Mouse (Mus musculus) neural tube, embryonic 13.5 days (tissue): Measurements from ENCODE around the gene Bach2. TPM values are rescaled to one million over a fixed set of nuclear protein-coding genes. Genes with fewer than 3 reads are reported as not detected.

Source experiments
- ATAC-seq: fragments of 200-750 bp; cut with Nextera tagmentation; 2 replicates; pipeline ENCODE4 v1.8.0; 2017; ENCODE audit warnings: low read depth, mild to moderate bottlenecking, moderate TSS enrichment, moderate library complexity
- H3K27ac ChIP-seq: fragments of 300-500 bp; sonication (generic); replicated peaks from 2 replicates; pipeline ENCODE4 v1.5.1; 2015; ENCODE audit warnings: moderate library complexity, mild to moderate bottlenecking, inconsistent platforms
- H3K27me3 ChIP-seq: fragments of 300-500 bp; sonication (generic); 2 replicates; pipeline ENCODE4 v1.6.1; 2015; ENCODE audit warnings: mild to moderate bottlenecking, inconsistent platforms
- H3K36me3 ChIP-seq: fragments of 300-500 bp; sonication (generic); 2 replicates; pipeline ENCODE4 v1.6.1; 2015; ENCODE audit warnings: mild to moderate bottlenecking, inconsistent platforms
- H3K4me1 ChIP-seq: fragments of 300-500 bp; sonication (generic); replicated peaks from 2 replicates; pipeline ENCODE4 v1.6.1; 2015; ENCODE audit warnings: inconsistent platforms
- H3K4me2 ChIP-seq: fragments of 300-500 bp; sonication (generic); 2 replicates; pipeline ENCODE4 v1.6.1; 2015; ENCODE audit warnings: inconsistent platforms, mild to moderate bottlenecking, moderate library complexity
- H3K4me3 ChIP-seq: fragments of 300-500 bp; sonication (generic); 2 replicates; pipeline ENCODE4 v1.5.1; 2015; ENCODE audit warnings: mild to moderate bottlenecking, inconsistent platforms
- H3K9ac ChIP-seq: fragments of 300-500 bp; sonication (generic); 2 replicates; pipeline ENCODE4 v1.6.1; 2015; ENCODE audit warnings: moderate library complexity, mild to moderate bottlenecking, inconsistent platforms
- H3K9me3 ChIP-seq: fragments of 300-500 bp; sonication (generic); 2 replicates; pipeline ENCODE4 v1.6.1; 2016; ENCODE audit warnings: inconsistent platforms
- WGBS: fragments of 180-500 bp; shearing (Covaris S2); methylation state at CpG from one replicate; pipeline ENCODE4 v1.1.7; 2015; 5-methylcytosine and 5-hydroxymethylcytosine counted together
- polyA plus RNA-seq: library from polyadenylated mRNA; unstranded; fragments of >200 nt; fragmentation: Nextera tagmentation; extraction: Ambion mirVana; gene quantifications from 2 replicates; pipeline ENCODE4 v1.2.1, GENCODE M21; 2015

Bach2 gene
- polyA plus RNA-seq, 1 experiment from 2014 or later: 37.7 TPM

GRCm38 (mm10) chr4:32391260-32391659 is 152.7 kb downstream of the Bach2 start:
- H3K4me1 ChIP-seq: peaks cover 72% of the 10 kb centered on the region
- no peak for ATAC-seq
- WGBS: 91% methylated on average over 8 of the region's 8 CpGs
- H3K9ac ChIP-seq: no peak overlapping the region
- no peaks in the 10 kb centered on the region for H3K27me3 ChIP-seq
- H3K36me3 ChIP-seq: no peaks in the 10 kb centered on the region
- no peak overlapping the region for H3K27ac ChIP-seq
- H3K4me3 ChIP-seq: no peak overlapping the region
- H3K9me3 ChIP-seq: no peaks in the 10 kb centered on the region
- no peak overlapping the region for H3K4me2 ChIP-seq

GRCm38 (mm10) chr4:32393226-32393625 is 154.6 kb downstream of the Bach2 start:
- no peak overlapping the region for H3K9ac ChIP-seq
- 86% methylated on average over 3 of the region's 3 CpGs for WGBS
- no peaks in the 10 kb centered on the region for H3K9me3 ChIP-seq
- no peak for ATAC-seq
- no peak overlapping the region for H3K4me3 ChIP-seq
- 0 out of 2 replicates have a peak overlapping the region, but pooled peaks have one; percentile 42 for H3K27ac ChIP-seq
- H3K27me3 ChIP-seq: no peaks in the 10 kb centered on the region
- no peak overlapping the region for H3K4me2 ChIP-seq
- H3K4me1 ChIP-seq: peaks cover 59% of the 10 kb centered on the region
- no peaks in the 10 kb centered on the region for H3K36me3 ChIP-seq

GRCm38 (mm10) chr4:32393951-32394350 is 155.3 kb downstream of the Bach2 start:
- H3K9ac ChIP-seq: no peak overlapping the region
- H3K4me3 ChIP-seq: no peak overlapping the region
- WGBS: 34% methylated on average over 1 of the region's 1 CpGs
- H3K4me2 ChIP-seq: no peak overlapping the region
- no peaks in the 10 kb centered on the region for H3K9me3 ChIP-seq
- H3K36me3 ChIP-seq: no peaks in the 10 kb centered on the region
- ATAC-seq: no peak
- H3K4me1 ChIP-seq: peaks cover 52% of the 10 kb centered on the region
- peak overlapping the region; percentile 43 for H3K27ac ChIP-seq
- H3K27me3 ChIP-seq: no peaks in the 10 kb centered on the region

- no peaks in the 10 kb centered on the region for H3K27me3 ChIP-seq
- H3K4me2 ChIP-seq: no peak overlapping the region
- H3K4me3 ChIP-seq: no peak overlapping the region
- 86% methylated on average over 2 of the region's 2 CpGs for WGBS
- peaks cover 43% of the 10 kb centered on the region for H3K4me1 ChIP-seq
- H3K36me3 ChIP-seq: no peaks in the 10 kb centered on the region
- no peak overlapping the region for H3K9ac ChIP-seq
- H3K9me3 ChIP-seq: no peaks in the 10 kb centered on the region
- no peak for ATAC-seq
- H3K27ac ChIP-seq: no peak overlapping the region
These were observed 156.2 kb downstream of the Bach2 start for GRCm38 (mm10) chr4:32394850-32395249.

- no peaks in the 10 kb centered on the region for H3K27me3 ChIP-seq
- H3K9ac ChIP-seq: no peak overlapping the region
- H3K4me1 ChIP-seq: peaks cover 20% of the 10 kb centered on the region
- no peaks in the 10 kb centered on the region for H3K9me3 ChIP-seq
- no peaks in the 10 kb centered on the region for H3K36me3 ChIP-seq
- H3K4me3 ChIP-seq: no peak overlapping the region
- 90% methylated on average over 5 of the region's 5 CpGs for WGBS
- no peak overlapping the region for H3K27ac ChIP-seq
- no peak overlapping the region for H3K4me2 ChIP-seq
- no peak for ATAC-seq
These were observed 162.9 kb downstream of the Bach2 start for GRCm38 (mm10) chr4:32401459-32401858.

- Histone ChIP-seq H3K9ac (no peak overlapping the region), H3K4me3 (no peak overlapping the region), H3K4me1 (peaks cover 15% of the 10 kb centered on the region), H3K27me3 (no peaks in the 10 kb centered on the region), H3K4me2 (no peak overlapping the region), H3K27ac (no peak overlapping the region), H3K9me3 (no peaks in the 10 kb centered on the region), H3K36me3 (no peaks in the 10 kb centered on the region)
- no peak for ATAC-seq
- WGBS: 92% methylated on average over 5 of the region's 5 CpGs
These were observed 164.9 kb downstream of the Bach2 start for GRCm38 (mm10) chr4:32403506-32403905.

- Histone ChIP-seq H3K4me2 (no peak overlapping the region), H3K9ac (no peak overlapping the region), H3K27ac (peak overlapping the region; percentile 55), H3K27me3 (no peaks in the 10 kb centered on the region), H3K4me1 (peaks cover 15% of the 10 kb centered on the region), H3K9me3 (no peaks in the 10 kb centered on the region), H3K4me3 (no peak overlapping the region), H3K36me3 (no peaks in the 10 kb centered on the region)
- no peak for ATAC-seq
- WGBS: 76% methylated on average over 17 of the region's 17 CpGs
These were observed 166.7 kb downstream of the Bach2 start for GRCm38 (mm10) chr4:32405149-32405882.

GRCm38 (mm10) chr4:32405985-32406384 is 167.4 kb downstream of the Bach2 start:
- H3K4me1 ChIP-seq: peaks cover 15% of the 10 kb centered on the region
- peak overlapping the region; percentile 55; the same call in 1 of the 2 replicates for H3K27ac ChIP-seq
- H3K27me3 ChIP-seq: no peaks in the 10 kb centered on the region
- no peak overlapping the region for H3K4me3 ChIP-seq
- WGBS: 88% methylated on average over 3 of the region's 3 CpGs
- H3K4me2 ChIP-seq: no peak overlapping the region
- no peaks in the 10 kb centered on the region for H3K36me3 ChIP-seq
- H3K9ac ChIP-seq: no peak overlapping the region
- no peaks in the 10 kb centered on the region for H3K9me3 ChIP-seq
- no peak for ATAC-seq

GRCm38 (mm10) chr4:32408535-32408934 is 169.9 kb downstream of the Bach2 start:
- no peak overlapping the region for H3K4me3 ChIP-seq

GRCm38 (mm10) chr4:32409116-32409880 is 170.7 kb downstream of the Bach2 start:
- Histone ChIP-seq H3K9me3 (no peaks in the 10 kb centered on the region), H3K9ac (no peak overlapping the region), H3K27ac (no peak overlapping the region), H3K27me3 (no peaks in the 10 kb centered on the region), H3K4me2 (no peak overlapping the region), H3K4me1 (peaks cover 29% of the 10 kb centered on the region), H3K36me3 (no peaks in the 10 kb centered on the region), H3K4me3 (no peak overlapping the region)
- 79% methylated on average over 9 of the region's 9 CpGs for WGBS
- ATAC-seq: no peak

More at GRCm38 (mm10) chr4:32408535-32408934, 169.9 kb downstream of the Bach2 start:
- H3K9ac ChIP-seq: no peak overlapping the region
- H3K27ac ChIP-seq: no peak overlapping the region
- WGBS: 90% methylated on average over 8 of the region's 8 CpGs
- no peak overlapping the region for H3K4me2 ChIP-seq
- no peaks in the 10 kb centered on the region for H3K27me3 ChIP-seq
- H3K9me3 ChIP-seq: no peaks in the 10 kb centered on the region
- peaks cover 26% of the 10 kb centered on the region for H3K4me1 ChIP-seq
- no peak for ATAC-seq
- H3K36me3 ChIP-seq: no peaks in the 10 kb centered on the region

GRCm38 (mm10) chr4:32413063-32413462 is 174.5 kb downstream of the Bach2 start:
- no peak overlapping the region for H3K9ac ChIP-seq
- no peaks in the 10 kb centered on the region for H3K9me3 ChIP-seq
- H3K4me2 ChIP-seq: no peak overlapping the region
- no peaks in the 10 kb centered on the region for H3K36me3 ChIP-seq
- no peaks in the 10 kb centered on the region for H3K27me3 ChIP-seq
- peaks cover 23% of the 10 kb centered on the region for H3K4me1 ChIP-seq
- ATAC-seq: no peak
- 63% methylated on average over 7 of the region's 7 CpGs for WGBS
- H3K27ac ChIP-seq: 0 out of 2 replicates have a peak overlapping the region, but pooled peaks have one; percentile 34
- no peak overlapping the region for H3K4me3 ChIP-seq

GRCm38 (mm10) chr4:32413505-32413904 is 174.9 kb downstream of the Bach2 start:
- H3K27ac ChIP-seq: 0 out of 2 replicates have a peak overlapping the region, but pooled peaks have one; percentile 7
- H3K9me3 ChIP-seq: no peaks in the 10 kb centered on the region
- 73% methylated on average over 9 of the region's 9 CpGs for WGBS
- no peak for ATAC-seq
- no peaks in the 10 kb centered on the region for H3K36me3 ChIP-seq
- H3K4me2 ChIP-seq: no peak overlapping the region
- no peak overlapping the region for H3K4me3 ChIP-seq
- H3K9ac ChIP-seq: no peak overlapping the region
- H3K27me3 ChIP-seq: no peaks in the 10 kb centered on the region
- peaks cover 23% of the 10 kb centered on the region for H3K4me1 ChIP-seq
